Mouse (Mus musculus) lung, postnatal 0 days (tissue): ENCODE results near the gene Adipor2.
A peak's percentile ranks its signal among the peaks of the same experiment; 100 is the strongest.

ENCODE experiments used
- CTCF ChIP-seq: IDR thresholded peaks from 2 replicates; pipeline ENCODE4 v1.5.1; 2016; ENCODE audit warnings: antibody characterized with exemption, mild to moderate bottlenecking
- EP300 ChIP-seq: IDR thresholded peaks from 2 replicates; pipeline ENCODE4 v1.6.1; 2016; ENCODE audit warnings: antibody characterized with exemption, mild to moderate bottlenecking, control low read depth

DNA sequence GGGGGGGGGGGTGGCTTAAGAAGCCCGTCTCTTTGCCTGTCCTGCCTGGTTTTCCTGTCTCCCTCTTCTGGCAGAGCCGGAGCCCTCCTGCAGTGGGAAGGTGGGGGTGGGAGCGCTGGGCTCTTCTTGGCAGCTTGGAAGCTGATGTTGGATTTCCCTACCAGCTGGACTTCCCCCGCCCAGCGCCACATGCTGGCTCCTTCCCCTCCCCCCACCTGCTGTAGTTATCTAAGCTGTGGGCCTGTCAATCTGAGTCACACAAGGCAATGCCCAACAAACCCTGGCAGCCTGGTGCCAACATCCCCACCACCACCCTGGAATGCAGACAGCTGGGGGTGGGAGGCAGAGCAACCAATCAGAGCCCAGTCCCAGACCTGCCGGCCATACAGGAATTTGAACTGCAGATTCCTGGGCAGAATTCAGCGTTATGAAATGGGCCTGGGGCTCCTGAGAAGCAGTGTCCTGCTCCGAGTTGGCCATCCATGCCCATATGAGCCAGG, 88.2 kb downstream of the Adipor2 start:
- TF ChIP-seq CTCF, result peak; percentile 34; the same call in 1 of the 2 replicates
- TF ChIP-seq EP300, result 0 out of 2 replicates have a peak, but pooled peaks have one; percentile 38
